Mouse (Mus musculus): Measurements from ENCODE around the gene Mettl27.

GRCm38 (mm10) chr5:134973526-134973925 lies 41.4 kb downstream of the Mettl27 start:
- no peak for TF ChIP-seq CTCF (IDR thresholded peaks at IDR 0.05; ENCODE audit: low read depth, low read length)
- TF ChIP-seq POLR2A (IDR thresholded peaks at IDR 0.05; ENCODE audit: extremely low read depth, insufficient read depth, low read length), result no peak

All from liver, adult 2 months (tissue).